Comparison of ENCODE assay signal across 14 mouse cellular contexts in the genomic region with DNA sequence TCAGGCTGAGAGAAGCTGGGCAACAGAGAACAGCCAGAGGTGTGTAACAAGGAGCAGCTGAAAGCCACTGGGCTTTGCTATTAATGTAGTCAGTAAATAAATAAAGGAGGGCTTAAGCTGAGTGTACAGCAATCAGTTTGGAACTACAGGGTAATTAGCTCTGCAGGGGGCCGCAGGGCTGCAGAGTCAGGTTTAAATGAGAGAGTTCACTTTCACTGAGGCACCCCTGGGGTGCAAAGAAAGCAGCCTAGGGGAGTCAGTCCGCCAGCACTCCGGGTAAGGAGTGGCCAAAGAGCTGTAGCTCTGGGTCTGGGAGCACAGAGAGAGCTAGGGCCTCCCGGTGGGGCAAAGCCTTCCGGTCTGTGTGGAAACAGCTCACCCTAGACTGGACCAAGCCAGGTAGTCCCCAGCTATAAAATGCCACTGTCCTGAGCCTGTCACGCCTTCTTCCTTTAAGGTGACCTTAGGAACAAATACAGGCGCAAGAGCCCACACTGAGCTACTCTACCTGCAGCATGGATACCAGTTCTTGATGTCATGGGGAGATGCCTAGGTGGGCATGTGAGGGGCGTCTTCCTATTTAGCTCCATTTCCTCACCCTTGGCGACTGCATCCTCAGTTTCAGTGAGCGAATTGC. TPM values are rescaled to one million over a fixed set of nuclear protein-coding genes. Genes with fewer than 3 reads are reported as not detected.
A peak's percentile ranks its signal among the peaks of the same experiment; 100 is the strongest.
DNase-seq lines count a peak whose midpoint lies in the region; ATAC-seq and TF ChIP-seq lines count a peak whose summit lies in the region.
"Had no signal": no experiment of that assay in that cellular context is flagged by ENCODE, and none has a peak within 500 bp of the region (broad histone marks: within the 10 kb centered on the region; RNA-seq: fewer than 3 reads in every experiment).

No protein-coding gene starts in this region.

- intact Hi-C loops in gastrocnemius, adult 2 months (cut with DNase I) = loop anchor here (5.0 kb wide), 3 partner anchors 75 to 405 kb away; no protein-coding TSS in a partner anchor

- no peak for TF ChIP-seq CTCF in gastrocnemius, adult 2 months (IDR thresholded peaks at IDR 0.05)
- no peak for TF ChIP-seq CTCF in lung, adult 2 months (IDR thresholded peaks at IDR 0.05; ENCODE audit: insufficient read depth, low read length)

- 0 out of 2 replicates have a peak overlapping the region, but pooled peaks have one; percentile 8 for H3K4me2 ChIP-seq in embryonic facial prominence, embryonic 14.5 days (ENCODE audit: low read depth, low read length)
- peak overlapping the region; percentile 19; the same call in 1 of the 2 replicates for H3K4me2 ChIP-seq in limb, embryonic 12.5 days
- no peak overlapping the region for H3K4me2 ChIP-seq in intestine, embryonic 16.5 days (ENCODE audit: low read depth, low read length)

- peaks cover 18% of the 10 kb centered on the region for H3K4me1 ChIP-seq in lung, adult 2 months (ENCODE audit: control insufficient read depth, insufficient read depth, low read length)
- H3K4me1 ChIP-seq in embryonic facial prominence, embryonic 14.5 days (ENCODE audit: control insufficient read depth, insufficient read depth, low read length) = peaks cover 5% of the 10 kb centered on the region; the same call in 1 of the 2 replicates
- H3K4me1 ChIP-seq in limb, embryonic 12.5 days (replicated peaks) = peaks cover 37% of the 10 kb centered on the region
- peaks cover 18% of the 10 kb centered on the region for H3K4me1 ChIP-seq in intestine, embryonic 16.5 days (ENCODE audit: control insufficient read depth, insufficient read depth, low read length)

- WGBS in lung, adult 2 months = 65% methylated on average over 10 of the region's 10 CpGs
- 27% methylated on average over 10 of the region's 10 CpGs for WGBS in embryonic facial prominence, embryonic 14.5 days
- 21% methylated on average over 10 of the region's 10 CpGs for WGBS in limb, embryonic 12.5 days
- 48% methylated on average over 10 of the region's 10 CpGs for WGBS in intestine, embryonic 16.5 days

- ATAC-seq in embryonic facial prominence, embryonic 14.5 days (ENCODE audit: low read depth) = no peak
- no peak for ATAC-seq in limb, embryonic 12.5 days (ENCODE audit: insufficient number of reproducible peaks, insufficient read depth, low FRiP score, low TSS enrichment, low read depth)
- ATAC-seq in intestine, embryonic 16.5 days = no peak
- ATAC-seq: CD4-positive, CD25-positive, alpha-beta regulatory T cell, adult 4 months had no signal

- H3K27ac ChIP-seq in gastrocnemius, adult 2 months = peak overlapping the region; percentile 88
- H3K27ac ChIP-seq in embryonic facial prominence, embryonic 14.5 days (replicated peaks; ENCODE audit: low read depth, low read length) = no peak overlapping the region
- no peak overlapping the region for H3K27ac ChIP-seq in limb, embryonic 12.5 days
- no peak overlapping the region for H3K27ac ChIP-seq in intestine, embryonic 16.5 days (ENCODE audit: low read length)
- H3K27ac ChIP-seq: liver, embryonic 13.5 days had no signal

- peaks cover 7% of the 10 kb centered on the region; the same call in 1 of the 2 replicates for H3K9me3 ChIP-seq in embryonic facial prominence, embryonic 14.5 days (ENCODE audit: control insufficient read depth, low read length)
- peaks cover 8% of the 10 kb centered on the region for H3K9me3 ChIP-seq in limb, embryonic 12.5 days
- H3K9me3 ChIP-seq in intestine, embryonic 16.5 days (ENCODE audit: control insufficient read depth, low read length) = peaks cover 5% of the 10 kb centered on the region; the same call in 1 of the 2 replicates

- H3K36me3 ChIP-seq in embryonic facial prominence, embryonic 14.5 days (ENCODE audit: control insufficient read depth, insufficient read depth, low read length) = no peaks in the 10 kb centered on the region
- no peaks in the 10 kb centered on the region for H3K36me3 ChIP-seq in limb, embryonic 12.5 days
- H3K36me3 ChIP-seq in intestine, embryonic 16.5 days (ENCODE audit: control insufficient read depth, insufficient read depth, low read length) = no peaks in the 10 kb centered on the region
- H3K36me3 ChIP-seq: liver, embryonic 13.5 days had no signal

- peak overlapping the region; percentile 68 for H3K4me3 ChIP-seq in gastrocnemius, adult 2 months
- peak overlapping the region; percentile 18 for H3K4me3 ChIP-seq in lung, adult 2 months (replicated peaks; ENCODE audit: extremely low read depth, low read depth, low read length)
- no peak overlapping the region for H3K4me3 ChIP-seq in embryonic facial prominence, embryonic 14.5 days (ENCODE audit: low read depth, low read length)
- no peak overlapping the region for H3K4me3 ChIP-seq in limb, embryonic 12.5 days (replicated peaks)
- no peak overlapping the region for H3K4me3 ChIP-seq in intestine, embryonic 16.5 days (ENCODE audit: low read length)
- H3K4me3 ChIP-seq: liver, embryonic 13.5 days; myocyte had no signal

- H3K9ac ChIP-seq in embryonic facial prominence, embryonic 14.5 days (ENCODE audit: low read depth, low read length) = no peak overlapping the region
- H3K9ac ChIP-seq in limb, embryonic 12.5 days (replicated peaks) = no peak overlapping the region
- H3K9ac ChIP-seq in intestine, embryonic 16.5 days (ENCODE audit: low read depth, low read length) = no peak overlapping the region
- H3K9ac ChIP-seq: liver, embryonic 13.5 days had no signal

- no peak for DNase-seq in gastrocnemius, adult 2 months
- DNase-seq in gastrocnemius, postnatal 4 days (ENCODE audit: low spot score in 2 of 2) = no peak
- peak; percentile 25 for DNase-seq in lung, adult 2 months
- no peak for DNase-seq in lung, postnatal 14 days
- no peak for DNase-seq in embryonic facial prominence, embryonic 14.5 days (ENCODE audit: low spot score)
- DNase-seq in thymus, postnatal 25 days = no peak
- DNase-seq: gastrocnemius, postnatal 14 days; liver, embryonic 13.5 days; thymus, postnatal 14 days had no signal

- H3K27me3 ChIP-seq in embryonic facial prominence, embryonic 14.5 days (replicated peaks; ENCODE audit: control insufficient read depth, insufficient read depth, low read length) = peaks cover 14% of the 10 kb centered on the region; the same call in 1 of the 2 replicates
- H3K27me3 ChIP-seq in limb, embryonic 12.5 days = peaks cover 54% of the 10 kb centered on the region
- 0 out of 2 replicates have a peak, but pooled peaks cover 2% of the 10 kb centered on the region for H3K27me3 ChIP-seq in intestine, embryonic 16.5 days (replicated peaks; ENCODE audit: control insufficient read depth, insufficient read depth, low read length)

- no peak for TF ChIP-seq POLR2A in lung, adult 2 months (IDR thresholded peaks at IDR 0.05; ENCODE audit: borderline replicate concordance, extremely low read depth, low read depth, low read length)

RNA-seq across cellular contexts. Expression of gene Nnmt, which starts 42.8 kb away (rescaled TPM):
- total RNA-seq in gastrocnemius, adult 2 months (2021) = 1 to 10 TPM; 1.5 to 3.0 TPM
- total RNA-seq in gastrocnemius, postnatal 4 days (2021) = 10 to 100 TPM; 19.3 to 22.9 TPM
- polyA plus RNA-seq in lung, adult 2 months (2012; rRNA removed) = 5.1 and 5.5 TPM in 2 replicates
- polyA plus RNA-seq in embryonic facial prominence, embryonic 14.5 days (2014; fragmentation: Nextera tagmentation; extraction: Ambion mirVana) = 12.8 and 18.0 TPM in 2 replicates
- polyA plus RNA-seq in limb, embryonic 12.5 days (2016; fragmentation: Nextera tagmentation; extraction: Ambion mirVana) = 1.9 and 2.0 TPM in 2 replicates
- 2.9 and 4.0 TPM in 2 replicates for polyA plus RNA-seq in intestine, embryonic 16.5 days (2015; fragmentation: Nextera tagmentation; extraction: Ambion mirVana)
- total RNA-seq: common myeloid progenitor, adult 5-6 weeks had no signal
- polyA plus RNA-seq: CD4-positive, CD25-positive, alpha-beta regulatory T cell, adult 4 months had no signal

Comparison
In these comparisons a context has a peak if more than half of its experiments do, and no peak if none do; other contexts are left out.
1. H3K4me3 ChIP-seq: peak in gastrocnemius, adult 2 months (single experiment) and lung, adult 2 months (single experiment); none in embryonic facial prominence, embryonic 14.5 days (single experiment), limb, embryonic 12.5 days (single experiment) and intestine, embryonic 16.5 days (single experiment).